Comparison of ENCODE assay signal across 13 mouse cellular contexts in genomic region chr11:46920244-46920643, GRCm38 (mm10).
A peak's percentile ranks its signal among the peaks of the same experiment; 100 is the strongest.
DNase-seq lines count a peak whose midpoint lies in the region; ATAC-seq and TF ChIP-seq lines count a peak whose summit lies in the region.
"Had no signal": no experiment of that assay in that cellular context is flagged by ENCODE, and none has a peak within 500 bp of the region (broad histone marks: within the 10 kb centered on the region; RNA-seq: fewer than 3 reads in every experiment).

No protein-coding gene starts in this region.

- H3K9me3 ChIP-seq in heart, postnatal 0 days (replicated peaks; ENCODE audit: control insufficient read depth, low read length): no peaks in the 10 kb centered on the region
- no peaks in the 10 kb centered on the region for H3K9me3 ChIP-seq in heart, embryonic 11.5 days (replicated peaks; ENCODE audit: control insufficient read depth, low read length)
- H3K9me3 ChIP-seq: limb, embryonic 15.5 days; stomach, embryonic 15.5 days had no signal

- no peaks in the 10 kb centered on the region for H3K27me3 ChIP-seq in heart, postnatal 0 days (ENCODE audit: control insufficient read depth, insufficient read depth, low read length)
- no peaks in the 10 kb centered on the region for H3K27me3 ChIP-seq in heart, embryonic 11.5 days (ENCODE audit: control insufficient read depth, insufficient read depth, low read length)
- H3K27me3 ChIP-seq: limb, embryonic 15.5 days; stomach, embryonic 15.5 days had no signal

- no peaks in the 10 kb centered on the region for H3K4me1 ChIP-seq in heart, postnatal 0 days (ENCODE audit: control insufficient read depth, insufficient read depth)
- H3K4me1 ChIP-seq in heart, embryonic 11.5 days (ENCODE audit: control insufficient read depth, insufficient read depth, low read length): no peaks in the 10 kb centered on the region
- H3K4me1 ChIP-seq: limb, embryonic 15.5 days; stomach, embryonic 15.5 days had no signal

- WGBS in heart, postnatal 0 days: 79% methylated on average over 1 of the region's 1 CpGs
- WGBS in heart, embryonic 11.5 days (ENCODE audit: insufficient replicate concordance): 75% methylated on average over 1 of the region's 1 CpGs

- no peak overlapping the region for H3K9ac ChIP-seq in heart, postnatal 0 days (replicated peaks; ENCODE audit: low read depth, low read length)
- no peak overlapping the region for H3K9ac ChIP-seq in heart, embryonic 11.5 days (ENCODE audit: low read depth, low read length)
- H3K9ac ChIP-seq: limb, embryonic 15.5 days; stomach, embryonic 15.5 days had no signal

- H3K4me2 ChIP-seq in heart, postnatal 0 days (ENCODE audit: low read depth, low read length): no peak overlapping the region
- no peak overlapping the region for H3K4me2 ChIP-seq in heart, embryonic 11.5 days
- H3K4me2 ChIP-seq: limb, embryonic 15.5 days; stomach, embryonic 15.5 days had no signal

- ATAC-seq in heart, postnatal 0 days (ENCODE audit: insufficient read depth, low read depth): no peak
- no peak for ATAC-seq in heart, embryonic 11.5 days (replicated peaks; ENCODE audit: insufficient number of reproducible peaks, low FRiP score, low TSS enrichment)
- ATAC-seq: activated CD4-positive, CD25-positive, alpha-beta regulatory T cell, adult 4 months had no signal

- no peaks in the 10 kb centered on the region for H3K36me3 ChIP-seq in heart, postnatal 0 days (replicated peaks; ENCODE audit: control insufficient read depth, insufficient read depth, low read length)
- H3K36me3 ChIP-seq in heart, embryonic 11.5 days (ENCODE audit: control insufficient read depth, insufficient read depth, low read length): no peaks in the 10 kb centered on the region
- H3K36me3 ChIP-seq: limb, embryonic 15.5 days; stomach, embryonic 15.5 days had no signal

- intact Hi-C loops in left cerebral cortex, postnatal 14 days (cut with DNase I): loop anchor here (10.0 kb wide), 1 partner anchor 1855 kb away; no protein-coding TSS in a partner anchor

- TF ChIP-seq EP300 in heart, postnatal 0 days (IDR thresholded peaks at IDR 0.05; ENCODE audit: low read depth): no peak

- DNase-seq in heart, postnatal 0 days (ENCODE audit: low spot score): no peak
- DNase-seq in left cerebral cortex, postnatal 14 days (ENCODE audit: low spot score in 2 of 2): peak; percentile 18 to 30
- no peak for DNase-seq in left cerebral cortex, adult 11 months (ENCODE audit: low spot score)
- peak; percentile 38 for DNase-seq in NIH3T3 (ENCODE audit: low read depth)
- DNase-seq in brain, embryonic 18.5 days (ENCODE audit: low read depth, low spot score): peak; percentile 14
- DNase-seq in spleen, adult 12 weeks (ENCODE audit: low spot score): no peak
- DNase-seq: kidney, postnatal 4 days; right cerebral cortex, postnatal 14 days had no signal

- peak; percentile 36 for TF ChIP-seq CTCF in heart, postnatal 0 days (IDR thresholded peaks at IDR 0.05; ENCODE audit: low read depth)

- H3K4me3 ChIP-seq in heart, postnatal 0 days (ENCODE audit: low read depth, low read length): no peak overlapping the region
- no peak overlapping the region for H3K4me3 ChIP-seq in heart, embryonic 11.5 days (ENCODE audit: low read depth, low read length)
- H3K4me3 ChIP-seq: limb, embryonic 15.5 days; stomach, embryonic 15.5 days had no signal

- no peak overlapping the region for H3K27ac ChIP-seq in heart, postnatal 0 days (ENCODE audit: low read depth)
- no peak overlapping the region for H3K27ac ChIP-seq in heart, embryonic 11.5 days (ENCODE audit: low read depth, low read length)
- H3K27ac ChIP-seq: limb, embryonic 15.5 days; macrophage; stomach, embryonic 15.5 days had no signal

Comparison
In these comparisons a context has a peak if more than half of its experiments do, and no peak if none do; other contexts are left out.
1. DNase-seq: peak in left cerebral cortex, postnatal 14 days (2 of 2), NIH3T3 (single experiment) and brain, embryonic 18.5 days (single experiment); none in heart, postnatal 0 days (single experiment), left cerebral cortex, adult 11 months (single experiment) and spleen, adult 12 weeks (single experiment).